Mouse (Mus musculus) left cerebral cortex, postnatal 10 days (tissue): ENCODE data around the gene Olfr281. TPM values are rescaled to one million over a fixed set of nuclear protein-coding genes. Genes with fewer than 3 reads are reported as not detected.
A peak's percentile ranks its signal among the peaks of the same experiment; 100 is the strongest.
"Not testable (repeated sequence)": the region's sequence is repeated elsewhere in the genome, so short reads cannot be mapped to it uniquely, and the experiment has no call there.

Experiments
- DNase-seq, 2 experiments: peaks; one replicate each; pipeline ENCODE4 v3.0.0; 2021 to 2022; ENCODE audit warnings: low spot score in 2 of 2, mixed read lengths in 1 of 2; ENCODE audit errors: extremely low spot score in 1 of 2
- intact Hi-C: fragments of 180-260 bp; cut with DNase I; formaldehyde crosslinking; loops from one replicate; pipeline ENCODE4 v1.15.1; 2025
- total RNA-seq, 2 experiments: library from RNA; stranded (reverse); gene quantifications; 2 replicates each; pipeline ENCODE4 v1.2.3; 2021

Gene Olfr281
- not detected for total RNA-seq

DNA sequence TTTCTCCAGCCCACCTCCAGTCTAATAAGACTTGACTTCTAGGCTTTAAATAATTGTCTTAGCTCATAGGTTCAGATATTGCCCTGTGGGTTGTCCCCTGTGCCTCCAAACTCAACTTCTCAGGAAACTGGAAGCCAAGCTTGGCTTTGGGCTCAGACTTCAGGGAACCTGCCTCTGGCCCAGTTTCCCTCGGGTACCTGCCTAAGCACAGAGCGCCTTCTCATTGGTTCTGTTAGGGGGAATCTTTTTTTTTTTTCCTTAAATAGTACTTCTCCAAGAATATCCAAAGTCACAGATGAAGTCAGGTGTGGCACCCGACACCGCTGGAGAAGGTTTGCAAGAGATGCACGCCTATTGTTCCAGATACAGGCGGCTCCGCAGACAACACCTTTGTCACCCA lies at the start of gene Olfr281:
Gene Olfr281 (plus strand): TSS at position 301 of the 400 bp plus-strand sequence.
- no peak for DNase-seq
- intact Hi-C loops, result no loop called here

DNA sequence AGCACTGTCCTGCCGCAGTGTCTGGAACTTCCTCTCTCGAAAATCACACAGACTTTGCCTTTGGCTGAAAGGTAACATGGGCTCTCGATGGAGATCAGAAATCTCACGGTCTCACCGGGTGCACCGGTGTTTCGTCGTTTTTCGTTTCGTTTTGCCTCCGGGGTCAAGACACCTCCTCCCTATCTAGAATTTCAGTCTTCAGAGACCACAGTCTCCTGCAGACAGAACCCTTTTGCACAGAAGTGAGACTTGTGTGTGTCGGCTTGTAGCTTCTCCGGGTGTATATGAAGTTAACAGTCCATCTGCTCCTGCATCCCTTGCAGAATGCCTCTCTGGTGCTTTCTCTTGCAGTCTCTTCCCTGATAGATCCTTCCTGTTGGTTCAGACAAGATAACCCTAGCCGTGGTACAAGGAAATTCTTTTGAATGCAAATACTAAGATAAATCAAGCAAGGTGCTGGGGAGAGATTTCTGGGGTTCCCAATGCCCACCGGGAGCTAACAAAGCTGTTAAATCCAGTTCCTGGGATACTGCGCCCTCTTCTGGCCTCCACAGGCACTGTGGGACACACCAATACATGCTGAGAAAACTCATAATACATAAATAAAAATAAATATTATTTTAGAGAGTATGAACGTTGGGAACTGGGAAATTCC lies 43.9 kb upstream of the Olfr281 start:
- intact Hi-C loops, result loop anchor here (5.0 kb wide), 1 partner anchor 226 kb away; no protein-coding TSS in a partner anchor
- peak; percentile 27 to 55 for DNase-seq

- intact Hi-C loops, result loop anchor here (5.0 kb wide), 1 partner anchor 227 kb away; no protein-coding TSS in a partner anchor
- no peak for DNase-seq
Measured at GRCm38 (mm10) chr15:98409635-98410034, 42.8 kb upstream of the Olfr281 start.

- no peak for DNase-seq
Measured at GRCm38 (mm10) chr15:98410249-98410648, 42.1 kb upstream of the Olfr281 start.

GRCm38 (mm10) chr15:98415996-98416395 lies 36.4 kb upstream of the Olfr281 start:
- no peak for DNase-seq
- intact Hi-C loops, result no loop called here

More at GRCm38 (mm10) chr15:98410249-98410648, 42.1 kb upstream of the Olfr281 start:
- intact Hi-C loops, result no loop called here

- intact Hi-C loops, DNase-seq: not testable (repeated sequence)
Measured at GRCm38 (mm10) chr15:98416802-98417201, 35.6 kb upstream of the Olfr281 start.

DNA sequence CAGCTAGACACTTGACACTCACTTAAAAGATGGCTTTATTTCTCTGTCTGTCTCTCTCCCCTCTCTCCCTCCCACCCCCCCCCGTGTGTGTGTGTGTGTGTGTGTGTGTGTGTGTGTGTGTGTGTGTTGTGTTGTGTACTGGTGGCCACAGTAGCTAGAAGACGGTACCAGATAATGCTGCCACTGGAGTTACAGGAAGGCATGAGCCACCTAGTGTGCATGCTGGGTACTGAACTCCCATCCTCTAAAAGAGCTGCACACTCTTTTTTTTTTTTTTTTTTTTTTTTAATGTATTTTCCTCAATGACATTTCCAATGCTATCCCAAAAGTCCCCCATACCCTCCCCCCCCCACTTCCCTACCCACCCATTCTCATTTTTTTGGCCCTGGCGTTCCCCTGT lies 35.1 kb upstream of the Olfr281 start:
- intact Hi-C loops, DNase-seq: not testable (repeated sequence)

DNA sequence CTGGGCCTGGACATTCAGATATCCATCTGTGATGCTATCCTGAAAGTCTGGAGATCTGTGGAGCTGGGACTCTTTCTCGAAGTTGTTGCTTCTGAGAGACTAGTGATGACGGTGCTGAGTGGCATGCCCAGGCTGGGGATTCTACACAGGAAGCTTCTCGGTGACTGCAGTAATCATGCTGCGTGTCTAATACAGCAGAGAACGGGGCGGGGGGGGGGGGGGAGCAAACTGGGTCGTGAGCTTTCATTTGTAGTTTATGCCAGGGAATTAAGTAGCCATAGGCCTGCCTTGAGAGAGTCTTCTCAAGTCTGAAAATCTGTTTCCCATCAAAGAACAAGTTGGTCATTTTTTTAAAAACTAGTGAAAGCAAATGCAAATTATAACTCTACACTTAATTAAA lies 34.3 kb upstream of the Olfr281 start:
- intact Hi-C loops, result no loop called here
- DNase-seq, result no peak

DNA sequence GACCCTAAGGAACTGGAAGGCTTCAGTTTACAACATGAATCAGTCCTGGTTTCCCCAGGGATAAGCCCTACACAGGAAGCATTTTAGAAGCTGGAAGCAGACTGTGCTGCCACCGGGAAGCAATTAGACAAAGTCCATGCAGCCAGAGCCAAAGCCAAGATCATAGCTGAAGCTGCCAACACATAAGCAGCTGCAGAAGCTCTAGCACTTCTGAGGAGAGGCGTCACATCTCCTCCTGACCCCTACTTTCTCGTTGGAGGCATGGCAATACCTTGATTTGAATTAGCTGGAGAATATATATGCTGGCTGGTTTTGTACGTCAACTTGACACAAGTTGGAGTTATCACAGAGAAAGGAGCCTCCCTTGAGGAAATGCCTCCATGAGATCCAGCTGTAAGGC lies 31.5 kb upstream of the Olfr281 start:
- intact Hi-C loops, result no loop called here

GRCm38 (mm10) chr15:98424326-98424725 lies 28.1 kb upstream of the Olfr281 start:
- no peak for DNase-seq
- intact Hi-C loops, result no loop called here

More for the DNA sequence above, 31.5 kb upstream of the Olfr281 start:
- no peak for DNase-seq

GRCm38 (mm10) chr15:98424753-98425152 lies 27.6 kb upstream of the Olfr281 start:
- intact Hi-C loops, result no loop called here
- DNase-seq, result no peak

DNA sequence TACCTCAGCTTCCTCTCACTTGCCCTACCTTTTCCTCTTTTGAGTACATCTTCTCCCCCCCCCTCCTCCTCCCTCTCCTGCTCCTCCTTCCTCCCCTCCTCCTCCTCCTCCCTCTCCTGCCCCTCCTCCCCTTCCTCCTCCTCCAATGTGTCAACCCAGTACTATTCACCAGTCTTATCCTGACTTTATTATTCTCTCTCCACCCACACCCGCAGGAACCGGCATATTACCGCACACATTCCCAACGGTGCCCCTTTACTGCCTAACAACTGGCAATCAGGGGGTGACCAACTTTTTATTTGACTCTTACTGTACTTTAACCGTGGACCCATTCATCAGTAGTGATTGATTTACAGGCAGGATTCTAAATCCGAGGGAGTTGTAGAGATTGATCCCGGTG lies 27.2 kb upstream of the Olfr281 start:
- no peak for DNase-seq
- intact Hi-C loops, result no loop called here

DNA sequence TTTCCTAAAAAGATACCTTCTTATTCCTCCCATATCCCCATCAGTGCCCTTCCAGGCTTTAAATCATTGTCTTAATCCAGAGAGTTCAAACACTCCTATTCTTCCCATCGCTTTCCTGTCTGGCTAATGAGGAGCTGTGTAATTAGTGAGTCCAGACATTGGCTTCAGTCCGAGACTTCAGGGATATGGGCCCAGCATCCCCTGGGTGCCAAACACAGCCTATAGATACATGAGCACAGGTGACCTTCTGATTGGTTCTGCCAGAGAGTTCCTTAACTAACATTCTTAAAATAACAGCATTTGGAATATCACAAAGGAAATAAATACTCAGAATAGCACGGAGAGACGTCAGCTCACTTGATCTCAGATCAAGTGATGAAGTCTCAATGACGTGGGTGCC lies 21.5 kb upstream of the Olfr281 start, which contains the start of gene Olfr282:
Gene Olfr282 (plus strand): TSS at position 301 of the 400 bp plus-strand sequence.
- intact Hi-C loops, result not testable (repeated sequence)

GRCm38 (mm10) chr15:98444561-98444960 lies 7.8 kb upstream of the Olfr281 start:
- intact Hi-C loops, result no loop called here
- no peak for DNase-seq

More for the DNA sequence above, 21.5 kb upstream of the Olfr281 start, which contains the start of gene Olfr282:
- not testable (repeated sequence) for DNase-seq

GRCm38 (mm10) chr15:98448521-98448920 lies 3.9 kb upstream of the Olfr281 start:
- no peak for DNase-seq
- intact Hi-C loops, result no loop called here

DNA sequence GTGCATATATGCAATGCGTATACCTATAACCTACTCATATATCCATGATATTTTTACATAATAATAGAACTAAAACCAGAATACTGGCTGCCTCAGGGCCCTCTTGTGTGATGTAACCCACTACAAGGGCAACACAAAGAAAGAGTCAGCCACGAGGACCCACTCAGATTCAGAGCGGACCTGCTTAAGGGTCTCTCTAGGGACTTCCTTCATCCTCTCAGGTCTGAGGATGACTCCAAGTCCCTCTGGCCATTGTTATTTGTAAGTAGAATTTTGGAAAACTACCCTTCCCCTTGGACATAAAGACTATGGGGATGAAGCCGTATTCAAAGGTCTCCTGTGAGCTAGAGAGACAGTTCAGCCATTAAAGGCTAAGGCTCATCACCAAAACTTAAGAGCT lies 17.2 kb downstream of the Olfr281 start, which contains the start of gene OR5BS1P:
Gene OR5BS1P (plus strand): TSS at position 301 of the 400 bp plus-strand sequence.
- intact Hi-C loops, result no loop called here
- DNase-seq, result no peak

DNA sequence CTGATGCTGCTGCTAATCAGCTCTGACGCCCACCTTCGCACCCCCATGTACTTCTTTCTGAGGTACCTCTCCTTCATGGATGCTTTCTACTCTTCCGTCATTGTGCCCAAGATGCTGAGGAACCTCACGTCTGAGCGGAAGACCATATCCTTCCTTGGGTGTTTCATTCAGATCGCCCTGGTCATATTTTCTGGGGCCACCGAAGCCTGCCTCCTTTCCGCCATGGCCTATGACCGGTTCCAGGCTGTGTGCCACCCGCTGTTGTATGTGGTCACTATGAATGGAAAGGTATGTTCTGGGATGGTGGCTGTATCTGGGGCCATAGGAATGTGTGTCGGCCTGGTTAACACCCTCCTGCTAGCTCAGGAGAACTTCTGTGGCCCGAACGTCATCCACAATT lies 19.2 kb downstream of the Olfr281 start:
- intact Hi-C loops, result no loop called here
- DNase-seq, result no peak

DNA sequence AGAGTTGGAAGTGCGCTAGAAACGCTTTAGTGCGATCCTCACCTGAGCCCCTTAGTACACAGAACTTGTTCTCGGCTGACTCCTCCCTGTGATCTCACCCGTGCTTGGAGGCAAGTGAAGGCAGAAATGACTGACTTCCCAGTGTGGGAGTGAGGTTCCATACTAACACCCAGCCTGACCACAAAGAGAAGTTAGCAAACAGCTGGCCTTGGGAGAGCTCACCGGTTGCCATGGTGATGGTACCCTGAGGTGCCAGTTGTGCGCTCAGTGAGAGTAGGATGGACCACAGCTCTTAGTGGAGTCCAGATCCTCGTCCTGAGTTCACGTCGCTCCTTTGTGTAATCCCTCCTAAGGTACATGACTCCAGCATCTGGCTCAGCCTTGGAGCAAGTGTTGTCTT lies 22.6 kb downstream of the Olfr281 start:
- intact Hi-C loops, result no loop called here
- no peak for DNase-seq

GRCm38 (mm10) chr15:98475382-98475781 lies 23.0 kb downstream of the Olfr281 start:
- peak in 1 of 2 experiments; percentile 43 for DNase-seq
- intact Hi-C loops, result no loop called here

DNA sequence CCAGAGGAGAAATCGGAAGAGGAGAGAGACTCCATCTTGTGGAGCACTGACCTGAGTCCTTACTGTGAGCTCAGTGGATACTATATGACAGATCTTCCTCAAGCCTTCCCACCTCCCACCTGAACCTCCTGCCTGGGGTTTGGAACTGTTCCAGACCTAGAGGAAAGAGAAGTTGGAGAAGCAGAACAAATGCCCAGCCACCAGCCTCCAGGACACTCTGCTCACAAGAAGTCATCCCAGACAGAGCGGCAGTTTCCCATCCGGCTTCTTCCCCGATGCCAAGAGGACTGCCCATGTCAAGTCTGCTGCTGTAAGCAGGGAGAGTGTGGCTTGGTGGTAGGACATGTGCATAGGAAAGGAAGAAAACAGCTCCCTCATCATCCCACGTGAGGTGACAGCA lies 23.9 kb downstream of the Olfr281 start:
- intact Hi-C loops, result no loop called here
- no peak for DNase-seq
